In the genomic region with DNA sequence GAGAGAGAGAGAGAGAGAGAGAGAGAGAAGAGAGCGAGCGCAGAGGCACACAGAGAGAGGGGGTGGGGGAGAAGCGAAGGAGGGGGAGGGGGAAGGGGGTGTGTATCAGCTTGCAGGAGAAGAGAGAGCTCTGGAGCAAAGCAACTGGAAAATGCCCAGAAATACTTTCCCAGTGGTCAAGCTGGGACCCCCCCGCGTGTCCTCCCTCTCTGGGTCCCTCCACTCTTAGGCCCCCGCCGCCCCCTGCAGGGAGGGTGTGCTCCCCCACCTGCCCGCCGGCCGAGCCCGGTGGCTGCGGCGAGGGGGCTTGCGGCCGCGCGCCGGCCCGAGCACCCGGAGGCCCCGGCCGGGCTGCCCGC, we compare ENCODE assay signal across 9 mouse cellular contexts. TPM values are rescaled to one million over a fixed set of nuclear protein-coding genes. Genes with fewer than 3 reads are reported as not detected.
DNase-seq lines count a peak whose midpoint lies in the region; ATAC-seq and TF ChIP-seq lines count a peak whose summit lies in the region.
"Had no signal": no experiment of that assay in that cellular context is flagged by ENCODE, and none has a peak within 500 bp of the region (broad histone marks: within the 10 kb centered on the region; RNA-seq: fewer than 3 reads in every experiment).

No protein-coding gene starts in this region.

- TF ChIP-seq CTCF in lung, embryonic 14.5 days (IDR thresholded peaks at IDR 0.05; ENCODE audit: low read depth) = no peak

- no peaks in the 10 kb centered on the region for H3K9me3 ChIP-seq in lung, embryonic 14.5 days (ENCODE audit: low read depth, low read length)
- no peaks in the 10 kb centered on the region for H3K9me3 ChIP-seq in forebrain, embryonic 14.5 days (replicated peaks; ENCODE audit: control insufficient read depth, low read length)
- H3K9me3 ChIP-seq in limb, embryonic 12.5 days = no peaks in the 10 kb centered on the region
- H3K9me3 ChIP-seq in neural tube, embryonic 15.5 days (replicated peaks) = no peaks in the 10 kb centered on the region

- H3K4me1 ChIP-seq in lung, embryonic 14.5 days (ENCODE audit: insufficient read depth) = no peaks in the 10 kb centered on the region
- H3K4me1 ChIP-seq in forebrain, embryonic 14.5 days (ENCODE audit: control insufficient read depth, insufficient read depth, low read length) = peaks cover 16% of the 10 kb centered on the region
- peaks cover 27% of the 10 kb centered on the region for H3K4me1 ChIP-seq in limb, embryonic 12.5 days (replicated peaks)
- peaks cover 37% of the 10 kb centered on the region for H3K4me1 ChIP-seq in neural tube, embryonic 15.5 days

- peak overlapping the region; percentile 77 for H3K9ac ChIP-seq in lung, embryonic 14.5 days
- peak overlapping the region; percentile 99 for H3K9ac ChIP-seq in forebrain, embryonic 14.5 days (ENCODE audit: low read length)
- peak overlapping the region; percentile 99 for H3K9ac ChIP-seq in limb, embryonic 12.5 days (replicated peaks)
- H3K9ac ChIP-seq in neural tube, embryonic 15.5 days (replicated peaks) = peak overlapping the region; percentile 77

- H3K4me3 ChIP-seq in lung, embryonic 14.5 days (ENCODE audit: low read depth, low read length) = peak overlapping the region; percentile 67
- H3K4me3 ChIP-seq in forebrain, embryonic 14.5 days (ENCODE audit: low read depth, low read length) = peak overlapping the region; percentile 82
- H3K4me3 ChIP-seq in limb, embryonic 12.5 days (replicated peaks) = peak overlapping the region; percentile 80
- peak overlapping the region; percentile 73 for H3K4me3 ChIP-seq in neural tube, embryonic 15.5 days (replicated peaks)

- no peaks in the 10 kb centered on the region for H3K36me3 ChIP-seq in lung, embryonic 14.5 days (ENCODE audit: insufficient read depth)
- H3K36me3 ChIP-seq in forebrain, embryonic 14.5 days (ENCODE audit: control insufficient read depth, insufficient read depth, low read length) = no peaks in the 10 kb centered on the region
- H3K36me3 ChIP-seq in limb, embryonic 12.5 days = no peaks in the 10 kb centered on the region
- H3K36me3 ChIP-seq in neural tube, embryonic 15.5 days = no peaks in the 10 kb centered on the region

- H3K27ac ChIP-seq in lung, embryonic 14.5 days (ENCODE audit: low read depth) = no peak overlapping the region
- peak overlapping the region; percentile 98 for H3K27ac ChIP-seq in forebrain, embryonic 14.5 days (ENCODE audit: low read depth, low read length)
- peak overlapping the region; percentile 98 for H3K27ac ChIP-seq in limb, embryonic 12.5 days
- H3K27ac ChIP-seq in neural tube, embryonic 15.5 days (replicated peaks) = peak overlapping the region; percentile 93

- DNase-seq in adrenal gland, adult 2 months = peak; percentile 40
- DNase-seq in adrenal gland, postnatal 4 days (ENCODE audit: low spot score in 2 of 2) = no peak
- peak; percentile 55 for DNase-seq in lung, embryonic 14.5 days
- DNase-seq in lung, postnatal 25 days (ENCODE audit: low spot score) = no peak
- DNase-seq in forebrain, embryonic 14.5 days (ENCODE audit: low spot score) = peak; percentile 78

- WGBS in lung, embryonic 14.5 days = 3% methylated on average over 15 of the region's 23 CpGs
- 0% methylated on average over 12 of the region's 23 CpGs for WGBS in forebrain, embryonic 14.5 days
- under 1% methylated on average over 12 of the region's 23 CpGs for WGBS in limb, embryonic 12.5 days
- WGBS in neural tube, embryonic 15.5 days = 0% methylated on average over 19 of the region's 23 CpGs

- peaks cover 59% of the 10 kb centered on the region for H3K27me3 ChIP-seq in lung, embryonic 14.5 days (ENCODE audit: insufficient read depth, low read length)
- no peaks in the 10 kb centered on the region for H3K27me3 ChIP-seq in forebrain, embryonic 14.5 days (replicated peaks; ENCODE audit: control insufficient read depth, insufficient read depth, low read length)
- peaks cover 37% of the 10 kb centered on the region for H3K27me3 ChIP-seq in limb, embryonic 12.5 days
- no peaks in the 10 kb centered on the region for H3K27me3 ChIP-seq in neural tube, embryonic 15.5 days (replicated peaks)

- H3K4me2 ChIP-seq in lung, embryonic 14.5 days = peak overlapping the region; percentile 91
- H3K4me2 ChIP-seq in forebrain, embryonic 14.5 days (ENCODE audit: low read length) = peak overlapping the region; percentile 72
- peak overlapping the region; percentile 66 for H3K4me2 ChIP-seq in limb, embryonic 12.5 days
- peak overlapping the region; percentile 63 for H3K4me2 ChIP-seq in neural tube, embryonic 15.5 days

- ATAC-seq in lung, embryonic 14.5 days (ENCODE audit: insufficient read depth) = peak; percentile 66
- peak; percentile 21 for ATAC-seq in forebrain, embryonic 14.5 days
- peak; percentile 35; the same call in 1 of the 2 replicates for ATAC-seq in limb, embryonic 12.5 days (ENCODE audit: insufficient number of reproducible peaks, insufficient read depth, low FRiP score, low TSS enrichment, low read depth)
- ATAC-seq in neural tube, embryonic 15.5 days (ENCODE audit: low FRiP score) = peak; percentile 36; the same call in 1 of the 2 replicates
- no peak for ATAC-seq in frontal cortex, adult (ENCODE audit: low TSS enrichment)

RNA-seq across cellular contexts. Expression of a gene that starts 3.7 kb away (rescaled TPM):
- 1 to 10 TPM; 2.1 to 4.4 TPM for total RNA-seq in adrenal gland, adult 2 months (2021)
- polyA plus RNA-seq in adrenal gland, adult 2 months (2012; rRNA removed) = 0.98 and 2.3 TPM in 2 replicates
- 1 to 10 TPM; 3.4 to 5.0 TPM for total RNA-seq in adrenal gland, postnatal 4 days (2021)
- polyA plus RNA-seq in lung, embryonic 14.5 days (2014; fragmentation: Nextera tagmentation; extraction: Ambion mirVana) = 0.62 and 0.66 TPM in 2 replicates
- 11.9 and 12.9 TPM in 2 replicates for polyA plus RNA-seq in forebrain, embryonic 14.5 days (2014; fragmentation: Nextera tagmentation; extraction: Ambion mirVana)
- polyA plus RNA-seq in limb, embryonic 12.5 days (2016; fragmentation: Nextera tagmentation; extraction: Ambion mirVana) = 6.3 and 6.9 TPM in 2 replicates
- polyA plus RNA-seq in neural tube, embryonic 15.5 days (2015; fragmentation: Nextera tagmentation; extraction: Ambion mirVana) = 19.9 and 23.2 TPM in 2 replicates
- polyA plus RNA-seq: erythroblast, embryonic 14.5 days had no signal

Comparison
In these comparisons a context has a peak if more than half of its experiments do, and no peak if none do; other contexts are left out.
1. DNase-seq: peak in adrenal gland, adult 2 months (single experiment), lung, embryonic 14.5 days (single experiment) and forebrain, embryonic 14.5 days (single experiment); none in adrenal gland, postnatal 4 days (0 of 2) and lung, postnatal 25 days (single experiment).
2. Peak in every context shown above with its lines, with median percentiles within 50 percentile points of each other: H3K4me2 ChIP-seq, H3K4me3 ChIP-seq and H3K9ac ChIP-seq.